Mouse (Mus musculus): ENCODE data around the gene Lss. TPM values are rescaled to one million over a fixed set of nuclear protein-coding genes. Genes with fewer than 3 reads are reported as not detected.

Gene Lss
- total and polyA plus RNA-seq, 2 experiments from 2014 or later = 33.5 to 68.1 TPM

GRCm38 (mm10) chr10:76497522-76497921 is 33.9 kb upstream of the Lss start:
- 96% methylated on average over 4 of the region's 4 CpGs for WGBS
- Histone ChIP-seq H3K9ac (replicated peaks; ENCODE audit: low read length) (no peak overlapping the region), H3K4me2 (ENCODE audit: low read depth, low read length) (no peak overlapping the region), H3K36me3 (ENCODE audit: insufficient read depth, low read length) (peaks cover 73% of the 10 kb centered on the region), H3K4me1 (ENCODE audit: insufficient read depth, low read length) (no peaks in the 10 kb centered on the region), H3K27ac (no peak overlapping the region), H3K27me3 (ENCODE audit: insufficient read depth, low read length) (no peaks in the 10 kb centered on the region), H3K4me3 (ENCODE audit: low read length) (no peak overlapping the region), H3K9me3 (ENCODE audit: low read length) (no peaks in the 10 kb centered on the region)
- no peak for TF ChIP-seq CTCF (IDR thresholded peaks at IDR 0.05; ENCODE audit: low read depth)
- DNase-seq (ENCODE audit: low spot score) = no peak
- no peak for ATAC-seq

DNA sequence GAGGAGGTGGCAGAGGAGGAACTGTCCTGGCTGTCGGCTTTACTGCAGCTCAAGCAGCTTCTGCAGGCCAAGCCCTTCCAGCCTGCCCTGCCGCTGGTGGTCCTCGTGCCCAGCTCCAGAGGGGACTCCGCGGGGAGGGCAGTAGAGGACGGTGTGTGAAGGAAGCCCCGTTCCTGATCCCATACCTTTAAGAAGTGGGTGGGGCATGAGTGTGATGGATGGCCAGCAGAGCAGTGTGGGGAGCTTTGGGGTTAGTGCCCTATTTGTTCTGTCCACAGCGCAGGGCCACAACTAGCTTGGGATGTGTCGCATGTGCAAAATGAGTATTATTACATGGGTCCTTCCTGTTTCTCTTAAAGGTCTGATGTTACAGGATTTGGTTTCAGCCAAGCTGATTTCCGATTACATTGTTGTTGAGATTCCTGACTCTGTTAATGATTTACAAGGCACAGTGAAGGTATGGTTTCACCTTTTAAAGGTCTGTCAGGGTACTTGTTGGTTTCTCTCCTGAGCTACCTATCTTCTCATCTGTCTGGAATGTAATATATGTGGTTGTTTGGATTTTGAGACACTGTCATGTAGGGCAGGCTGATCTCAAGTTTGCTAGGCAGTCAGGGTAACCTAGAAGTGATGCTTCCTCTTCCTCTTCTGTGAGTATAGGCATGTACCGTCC is 27.0 kb upstream of the Lss start:
- DNase-seq (ENCODE audit: low spot score) (no peak), ATAC-seq (no peak)
- Histone ChIP-seq H3K9me3 (ENCODE audit: low read length) (no peaks in the 10 kb centered on the region), H3K27ac (no peak overlapping the region), H3K36me3 (ENCODE audit: insufficient read depth, low read length) (peaks cover 82% of the 10 kb centered on the region), H3K4me2 (ENCODE audit: low read depth, low read length) (no peak overlapping the region), H3K4me3 (ENCODE audit: low read length) (no peak overlapping the region), H3K4me1 (ENCODE audit: insufficient read depth, low read length) (no peaks in the 10 kb centered on the region), H3K9ac (replicated peaks; ENCODE audit: low read length) (no peak overlapping the region), H3K27me3 (ENCODE audit: insufficient read depth, low read length) (no peaks in the 10 kb centered on the region)
- no peak for TF ChIP-seq CTCF (IDR thresholded peaks at IDR 0.05; ENCODE audit: low read depth)
- WGBS = 90% methylated on average over 11 of the region's 11 CpGs

- H3K4me1 ChIP-seq (ENCODE audit: insufficient read depth, low read length) = no peaks in the 10 kb centered on the region
- H3K27me3 ChIP-seq (ENCODE audit: insufficient read depth, low read length) = no peaks in the 10 kb centered on the region
- H3K4me3 ChIP-seq (ENCODE audit: low read length) = no peak overlapping the region
- no peak overlapping the region for H3K4me2 ChIP-seq (ENCODE audit: low read depth, low read length)
- no peaks in the 10 kb centered on the region for H3K9me3 ChIP-seq (ENCODE audit: low read length)
- no peak overlapping the region for H3K27ac ChIP-seq
- no peak overlapping the region for H3K9ac ChIP-seq (replicated peaks; ENCODE audit: low read length)
- no peak for ATAC-seq
- H3K36me3 ChIP-seq (ENCODE audit: insufficient read depth, low read length) = peaks cover 77% of the 10 kb centered on the region
- WGBS = 92% methylated on average over 7 of the region's 7 CpGs
- DNase-seq (ENCODE audit: low spot score) = no peak
- TF ChIP-seq CTCF (IDR thresholded peaks at IDR 0.05; ENCODE audit: low read depth) = no peak
These were observed 25.5 kb upstream of the Lss start for GRCm38 (mm10) chr10:76505865-76506264.

DNA sequence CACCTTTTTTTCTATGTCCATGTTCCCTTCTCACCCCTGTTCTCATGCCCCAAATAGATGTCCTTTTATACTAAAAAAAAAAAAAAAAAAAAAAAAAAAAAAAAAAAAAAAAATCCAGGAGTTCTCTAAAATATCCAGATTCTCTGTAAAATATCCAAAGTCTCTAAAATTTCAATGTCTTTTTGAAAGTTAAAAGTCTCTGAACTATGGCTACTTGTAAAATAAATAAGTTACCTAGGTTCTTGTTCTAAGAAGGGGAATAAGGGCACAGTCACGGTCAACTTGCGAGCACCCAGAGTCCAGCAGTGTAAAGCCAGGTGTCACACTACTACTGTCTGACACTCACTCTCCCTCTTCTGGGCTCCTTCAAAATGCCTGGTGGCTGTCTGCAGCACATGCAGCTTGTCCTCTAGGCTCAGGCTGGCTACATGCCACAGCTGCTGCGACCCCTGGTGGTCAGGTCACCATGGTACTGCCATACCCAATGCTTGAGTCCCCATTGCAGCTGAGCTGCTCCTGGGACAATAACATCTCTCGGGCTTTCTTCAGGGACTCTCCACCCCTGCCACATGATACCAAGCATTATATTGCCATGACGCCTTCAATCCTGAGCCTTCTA is 18.3 kb upstream of the Lss start:
- ATAC-seq = peak; percentile 87
- DNase-seq (ENCODE audit: low spot score) = peak; percentile 86
- Histone ChIP-seq H3K27me3 (ENCODE audit: insufficient read depth, low read length) (no peaks in the 10 kb centered on the region), H3K9me3 (ENCODE audit: low read length) (no peaks in the 10 kb centered on the region), H3K4me3 (ENCODE audit: low read length) (no peak overlapping the region), H3K9ac (replicated peaks; ENCODE audit: low read length) (no peak overlapping the region), H3K27ac (no peak overlapping the region), H3K4me2 (ENCODE audit: low read depth, low read length) (no peak overlapping the region), H3K4me1 (ENCODE audit: insufficient read depth, low read length) (no peaks in the 10 kb centered on the region), H3K36me3 (ENCODE audit: insufficient read depth, low read length) (peaks cover 42% of the 10 kb centered on the region)
- peak; percentile 93 for TF ChIP-seq CTCF (IDR thresholded peaks at IDR 0.05; ENCODE audit: low read depth)
- 37% methylated on average over 5 of the region's 5 CpGs for WGBS

DNA sequence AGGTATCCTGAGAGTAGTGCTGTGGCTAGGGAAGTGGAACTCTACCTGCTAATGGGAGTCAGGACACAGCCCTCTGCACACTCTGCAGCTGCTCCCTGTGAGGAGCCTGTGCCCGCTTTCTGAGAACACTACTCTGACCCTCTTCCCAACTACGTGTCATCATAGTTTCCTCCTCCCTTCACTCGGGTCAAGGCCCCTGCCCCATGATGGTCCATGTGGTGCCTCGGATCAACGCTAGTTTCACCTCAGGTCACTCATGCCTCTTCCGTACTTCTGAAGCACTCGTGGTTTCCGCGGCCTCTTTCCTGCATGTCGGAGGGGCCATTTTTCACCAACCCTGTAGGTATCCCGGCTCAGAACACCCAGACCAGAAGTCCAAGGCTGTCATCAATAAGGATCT is 466 bp upstream of the Lss start:
- TF ChIP-seq CTCF (IDR thresholded peaks at IDR 0.05; ENCODE audit: low read depth) = no peak
- under 1% methylated on average over 11 of the region's 11 CpGs for WGBS

DNA sequence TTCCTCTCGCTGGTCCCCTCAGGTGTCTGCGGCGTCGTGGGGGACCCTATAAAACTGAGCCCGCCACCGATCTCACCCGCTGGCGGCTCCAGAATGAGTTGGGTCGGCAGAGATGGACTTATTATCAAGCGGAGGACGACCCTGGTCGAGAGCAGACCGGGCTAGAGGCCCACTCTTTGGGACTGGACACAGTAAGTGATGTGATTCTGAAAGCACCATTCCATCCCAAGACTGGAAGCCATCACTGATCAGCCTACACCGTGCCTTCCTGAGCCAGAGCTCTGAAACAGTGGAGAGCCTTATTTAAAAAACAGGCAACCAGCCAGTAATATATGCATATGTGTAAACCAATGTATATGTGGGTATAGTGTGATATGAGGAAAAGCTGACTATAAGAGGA is 440 bp downstream of the Lss start:
- Histone ChIP-seq H3K4me3 (ENCODE audit: low read length) (peak overlapping the region; percentile 69), H3K4me1 (ENCODE audit: insufficient read depth, low read length) (peaks cover 6% of the 10 kb centered on the region), H3K4me2 (ENCODE audit: low read depth, low read length) (peak overlapping the region; percentile 84), H3K9ac (replicated peaks; ENCODE audit: low read length) (peak overlapping the region; percentile 71), H3K27ac (peak overlapping the region; percentile 79), H3K36me3 (ENCODE audit: insufficient read depth, low read length) (peaks cover 18% of the 10 kb centered on the region), H3K27me3 (ENCODE audit: insufficient read depth, low read length) (no peaks in the 10 kb centered on the region), H3K9me3 (ENCODE audit: low read length) (no peaks in the 10 kb centered on the region)
- ATAC-seq (no peak), DNase-seq (ENCODE audit: low spot score) (peak; percentile 4)
- no peak for TF ChIP-seq CTCF (IDR thresholded peaks at IDR 0.05; ENCODE audit: low read depth)
- WGBS = under 1% methylated on average over 14 of the region's 14 CpGs

More for the DNA sequence above, 466 bp upstream of the Lss start:
- H3K27me3 ChIP-seq (ENCODE audit: insufficient read depth, low read length) = no peaks in the 10 kb centered on the region
- H3K4me1 ChIP-seq (ENCODE audit: insufficient read depth, low read length) = peaks cover 6% of the 10 kb centered on the region
- no peak overlapping the region for H3K27ac ChIP-seq
- peak overlapping the region; percentile 69 for H3K4me3 ChIP-seq (ENCODE audit: low read length)
- peak overlapping the region; percentile 18; the same call in 1 of the 2 replicates for H3K9ac ChIP-seq (replicated peaks; ENCODE audit: low read length)
- DNase-seq (ENCODE audit: low spot score) = no peak
- no peaks in the 10 kb centered on the region for H3K9me3 ChIP-seq (ENCODE audit: low read length)
- peaks cover 16% of the 10 kb centered on the region for H3K36me3 ChIP-seq (ENCODE audit: insufficient read depth, low read length)
- no peak for ATAC-seq
- peak overlapping the region; percentile 84 for H3K4me2 ChIP-seq (ENCODE audit: low read depth, low read length)

DNA sequence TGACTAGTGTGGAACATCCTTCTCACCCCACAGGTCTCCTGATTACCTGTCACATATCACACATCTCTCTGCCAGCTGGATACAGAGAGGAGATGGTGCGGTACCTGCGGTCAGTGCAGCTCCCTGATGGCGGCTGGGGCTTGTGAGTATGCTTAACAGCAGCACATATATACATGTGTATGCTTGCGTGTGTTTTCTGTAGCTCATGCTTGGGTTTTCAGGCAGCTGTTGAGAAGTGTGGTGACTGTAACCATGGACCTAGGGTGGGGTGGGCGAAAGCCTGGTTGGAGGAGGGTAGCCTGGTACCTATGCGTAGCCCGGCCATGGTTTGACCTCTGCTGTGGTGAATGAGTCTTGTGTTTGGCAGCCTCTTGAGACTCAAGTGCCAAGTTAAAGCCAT is 4.1 kb downstream of the Lss start:
- Histone ChIP-seq H3K36me3 (ENCODE audit: insufficient read depth, low read length) (peaks cover 43% of the 10 kb centered on the region), H3K4me3 (ENCODE audit: low read length) (no peak overlapping the region), H3K27ac (no peak overlapping the region), H3K9me3 (ENCODE audit: low read length) (no peaks in the 10 kb centered on the region), H3K4me2 (ENCODE audit: low read depth, low read length) (no peak overlapping the region), H3K9ac (replicated peaks; ENCODE audit: low read length) (no peak overlapping the region), H3K27me3 (ENCODE audit: insufficient read depth, low read length) (no peaks in the 10 kb centered on the region), H3K4me1 (ENCODE audit: insufficient read depth, low read length) (peaks cover 6% of the 10 kb centered on the region)
- no peak for TF ChIP-seq CTCF (IDR thresholded peaks at IDR 0.05; ENCODE audit: low read depth)
- DNase-seq (ENCODE audit: low spot score) = no peak
- WGBS = 97% methylated on average over 7 of the region's 7 CpGs
- ATAC-seq = no peak

Measured in hindbrain, postnatal 0 days (tissue).